ENCODE assay signal across 12 mouse cellular contexts in genomic region chr3:90451396-90452095, GRCm38 (mm10). TPM values are rescaled to one million over a fixed set of nuclear protein-coding genes. Genes with fewer than 3 reads are reported as not detected.
DNase-seq lines count a peak whose midpoint lies in the region; ATAC-seq and TF ChIP-seq lines count a peak whose summit lies in the region.
"Had no signal": no experiment of that assay in that cellular context is flagged by ENCODE, and none has a peak within 500 bp of the region (broad histone marks: within the 10 kb centered on the region; RNA-seq: fewer than 3 reads in every experiment).

No protein-coding gene starts in this region.

- ATAC-seq in lung, postnatal 0 days = no peak
- peak; percentile 63 for ATAC-seq in liver, embryonic 12.5 days

- intact Hi-C loops in heart, adult 2 months (cut with DNase I) = no loop called here

- peaks cover 25% of the 10 kb centered on the region for H3K4me1 ChIP-seq in heart, embryonic 10.5 days
- H3K4me1 ChIP-seq in heart, adult 2 months (ENCODE audit: control insufficient read depth, insufficient read depth, low read length) = peaks cover 13% of the 10 kb centered on the region
- H3K4me1 ChIP-seq in lung, postnatal 0 days (ENCODE audit: insufficient read depth, low read depth, low read length) = peaks cover 6% of the 10 kb centered on the region; the same call in 1 of the 2 replicates
- peaks cover 22% of the 10 kb centered on the region for H3K4me1 ChIP-seq in liver, embryonic 12.5 days

- no peak for TF ChIP-seq CTCF in heart, adult 2 months (IDR thresholded peaks at IDR 0.05)
- TF ChIP-seq CTCF in lung, postnatal 0 days (IDR thresholded peaks at IDR 0.05) = no peak

- H3K36me3 ChIP-seq in heart, embryonic 10.5 days = peaks cover 4% of the 10 kb centered on the region; the same call in 1 of the 2 replicates
- H3K36me3 ChIP-seq in heart, adult 2 months (ENCODE audit: control insufficient read depth, insufficient read depth, low read length) = no peaks in the 10 kb centered on the region
- 0 out of 2 replicates have a peak, but pooled peaks cover 4% of the 10 kb centered on the region for H3K36me3 ChIP-seq in lung, postnatal 0 days (ENCODE audit: insufficient read depth, low read length)
- no peaks in the 10 kb centered on the region for H3K36me3 ChIP-seq in liver, embryonic 12.5 days
- H3K36me3 ChIP-seq: midbrain, embryonic 12.5 days had no signal

- TF ChIP-seq EP300 in heart, adult 2 months (IDR thresholded peaks at IDR 0.05; ENCODE audit: insufficient read depth, low read depth, low read length) = no peak
- no peak for TF ChIP-seq EP300 in lung, postnatal 0 days (IDR thresholded peaks at IDR 0.05)

- WGBS in heart, embryonic 10.5 days = 39% methylated on average over 10 of the region's 10 CpGs
- WGBS in heart, adult 2 months = 33% methylated on average over 10 of the region's 10 CpGs
- 28% methylated on average over 10 of the region's 10 CpGs for WGBS in lung, postnatal 0 days
- 39% methylated on average over 10 of the region's 10 CpGs for WGBS in liver, embryonic 12.5 days (ENCODE audit: insufficient replicate concordance)

- H3K9me3 ChIP-seq in heart, embryonic 10.5 days = no peaks in the 10 kb centered on the region
- H3K9me3 ChIP-seq in lung, postnatal 0 days (ENCODE audit: low read length) = no peaks in the 10 kb centered on the region
- H3K9me3 ChIP-seq in liver, embryonic 12.5 days (replicated peaks) = no peaks in the 10 kb centered on the region
- H3K9me3 ChIP-seq: midbrain, embryonic 12.5 days had no signal

- H3K4me2 ChIP-seq in lung, postnatal 0 days (replicated peaks; ENCODE audit: low read depth, low read length) = 0 out of 2 replicates have a peak overlapping the region, but pooled peaks have one; percentile 11
- H3K4me2 ChIP-seq in liver, embryonic 12.5 days = peak overlapping the region; percentile 56
- H3K4me2 ChIP-seq: midbrain, embryonic 12.5 days had no signal

- H3K9ac ChIP-seq in heart, adult 2 months (ENCODE audit: low read depth, low read length) = no peak overlapping the region
- H3K9ac ChIP-seq in lung, postnatal 0 days (replicated peaks; ENCODE audit: low read depth) = no peak overlapping the region
- H3K9ac ChIP-seq in liver, embryonic 12.5 days = no peak overlapping the region
- H3K9ac ChIP-seq: midbrain, embryonic 12.5 days had no signal

- H3K27ac ChIP-seq in heart, embryonic 10.5 days = peak overlapping the region; percentile 77
- H3K27ac ChIP-seq in heart, adult 2 months = no peak overlapping the region; the same call in 1 of the 2 replicates
- peak overlapping the region; percentile 43; the same call in 1 of the 2 replicates for H3K27ac ChIP-seq in lung, postnatal 0 days (ENCODE audit: low read length)
- 0 out of 2 replicates have a peak overlapping the region, but pooled peaks have one; percentile 12 for H3K27ac ChIP-seq in liver, embryonic 12.5 days
- H3K27ac ChIP-seq: midbrain, embryonic 12.5 days had no signal

- H3K79me2 ChIP-seq in heart, adult 2 months (replicated peaks; ENCODE audit: control insufficient read depth, insufficient read depth, low read length) = no peaks in the 10 kb centered on the region

- no peak for TF ChIP-seq POLR2A in heart, adult 2 months (IDR thresholded peaks at IDR 0.05; ENCODE audit: insufficient read depth, low read depth, low read length)

- no peaks in the 10 kb centered on the region for H3K27me3 ChIP-seq in heart, embryonic 10.5 days (ENCODE audit: insufficient read depth, poor library complexity, severe bottlenecking)
- no peaks in the 10 kb centered on the region for H3K27me3 ChIP-seq in heart, adult 2 months (ENCODE audit: control insufficient read depth, insufficient read depth, low read length)
- H3K27me3 ChIP-seq in lung, postnatal 0 days (replicated peaks; ENCODE audit: insufficient read depth, low read length) = no peaks in the 10 kb centered on the region
- H3K27me3 ChIP-seq in liver, embryonic 12.5 days (replicated peaks) = peaks cover 12% of the 10 kb centered on the region; the same call in 1 of the 2 replicates
- H3K27me3 ChIP-seq: CH12.LX had no signal

- H3K4me3 ChIP-seq in heart, embryonic 10.5 days = peak overlapping the region; percentile 40
- no peak overlapping the region for H3K4me3 ChIP-seq in heart, adult 2 months
- no peak overlapping the region for H3K4me3 ChIP-seq in lung, postnatal 0 days (ENCODE audit: low read depth, low read length)
- H3K4me3 ChIP-seq in liver, embryonic 12.5 days = peak overlapping the region; percentile 31
- H3K4me3 ChIP-seq: midbrain, embryonic 12.5 days had no signal

- no peak for DNase-seq in heart, embryonic 10.5 days (ENCODE audit: low spot score)
- DNase-seq in heart, adult 2 months = no peak
- peak; percentile 46 for DNase-seq in lung, postnatal 0 days (ENCODE audit: low spot score)
- no peak for DNase-seq in lung, postnatal 25 days (ENCODE audit: low spot score)
- peak; percentile 43 for DNase-seq in embryo, embryonic 10.5 days (ENCODE audit: low spot score)
- DNase-seq in urinary bladder, adult 18-20 months (ENCODE audit: low spot score in 2 of 2) = no peak
- DNase-seq in spleen, postnatal 10 days (ENCODE audit: low spot score in 2 of 2) = no peak
- DNase-seq: cerebellum, postnatal 10 days; heart, postnatal 14 days had no signal

RNA-seq across cellular contexts. Expression of gene Npr1, which starts 14.1 kb away (rescaled TPM):
- 7.1 and 8.7 TPM in 2 replicates for polyA plus RNA-seq in heart, embryonic 10.5 days (2016; fragmentation: Nextera tagmentation; extraction: Ambion mirVana)
- 10 to 100 TPM; 16.1 to 16.3 TPM for total RNA-seq in heart, adult 2 months (2021)
- polyA plus RNA-seq in heart, adult 2 months (2012; rRNA removed) = 35.0 and 47.5 TPM in 2 replicates
- 30.0 and 35.8 TPM in 2 replicates for polyA plus RNA-seq in lung, postnatal 0 days (2015; fragmentation: Nextera tagmentation; extraction: Ambion mirVana)
- polyA plus RNA-seq in liver, embryonic 12.5 days (2016; fragmentation: Nextera tagmentation; extraction: Ambion mirVana) = 5.1 and 5.3 TPM in 2 replicates

RNA-seq across cellular contexts. Expression of gene Ints3, which starts 18.1 kb away (rescaled TPM):
- 31.0 and 36.7 TPM in 2 replicates for polyA plus RNA-seq in heart, embryonic 10.5 days (2016; fragmentation: Nextera tagmentation; extraction: Ambion mirVana)
- total RNA-seq in heart, adult 2 months (2021) = 10 to 100 TPM; 22.9 to 26.3 TPM
- 15.2 and 21.8 TPM in 2 replicates for polyA plus RNA-seq in heart, adult 2 months (2012; rRNA removed)
- 10.6 and 13.9 TPM in 2 replicates for polyA plus RNA-seq in lung, postnatal 0 days (2015; fragmentation: Nextera tagmentation; extraction: Ambion mirVana)
- 20.8 and 21.4 TPM in 2 replicates for polyA plus RNA-seq in liver, embryonic 12.5 days (2016; fragmentation: Nextera tagmentation; extraction: Ambion mirVana)

RNA-seq across cellular contexts. Expression of gene Ilf2, which starts 24.4 kb away (rescaled TPM):
- 149 and 215 TPM in 2 replicates for polyA plus RNA-seq in heart, embryonic 10.5 days (2016; fragmentation: Nextera tagmentation; extraction: Ambion mirVana)
- total RNA-seq in heart, adult 2 months (2021) = 10 to 100 TPM; 30.6 to 32.2 TPM
- 13.9 and 24.9 TPM in 2 replicates for polyA plus RNA-seq in heart, adult 2 months (2012; rRNA removed)
- polyA plus RNA-seq in lung, postnatal 0 days (2015; fragmentation: Nextera tagmentation; extraction: Ambion mirVana) = 58.4 and 65.8 TPM in 2 replicates
- 100 and 103 TPM in 2 replicates for polyA plus RNA-seq in liver, embryonic 12.5 days (2016; fragmentation: Nextera tagmentation; extraction: Ambion mirVana)

RNA-seq across cellular contexts. Expression of gene Snapin, which starts 39.3 kb away (rescaled TPM):
- polyA plus RNA-seq in heart, embryonic 10.5 days (2016; fragmentation: Nextera tagmentation; extraction: Ambion mirVana) = 71.7 and 74.4 TPM in 2 replicates
- total RNA-seq in heart, adult 2 months (2021) = 10 to 100 TPM; 60.0 to 71.3 TPM
- 50.7 and 89.1 TPM in 2 replicates for polyA plus RNA-seq in heart, adult 2 months (2012; rRNA removed)
- polyA plus RNA-seq in lung, postnatal 0 days (2015; fragmentation: Nextera tagmentation; extraction: Ambion mirVana) = 97.9 and 101 TPM in 2 replicates
- polyA plus RNA-seq in liver, embryonic 12.5 days (2016; fragmentation: Nextera tagmentation; extraction: Ambion mirVana) = 24.2 and 27.0 TPM in 2 replicates

RNA-seq across cellular contexts. Expression of gene Chtop, which starts 57.8 kb away (rescaled TPM):
- polyA plus RNA-seq in heart, embryonic 10.5 days (2016; fragmentation: Nextera tagmentation; extraction: Ambion mirVana) = 120 and 136 TPM in 2 replicates
- 10 to 100 TPM; 90.0 to 93.0 TPM for total RNA-seq in heart, adult 2 months (2021)
- 30.4 and 51.4 TPM in 2 replicates for polyA plus RNA-seq in heart, adult 2 months (2012; rRNA removed)
- 85.8 and 87.8 TPM in 2 replicates for polyA plus RNA-seq in lung, postnatal 0 days (2015; fragmentation: Nextera tagmentation; extraction: Ambion mirVana)
- polyA plus RNA-seq in liver, embryonic 12.5 days (2016; fragmentation: Nextera tagmentation; extraction: Ambion mirVana) = 85.7 and 88.1 TPM in 2 replicates

Comparison
In these comparisons a context has a peak if more than half of its experiments do, and no peak if none do; other contexts are left out.
1. DNase-seq: peak in lung, postnatal 0 days (single experiment) and embryo, embryonic 10.5 days (single experiment); none in heart, embryonic 10.5 days (single experiment), heart, adult 2 months (0 of 2), lung, postnatal 25 days (single experiment), urinary bladder, adult 18-20 months (0 of 2) and spleen, postnatal 10 days (0 of 2).
2. H3K4me3 ChIP-seq: peak in heart, embryonic 10.5 days (single experiment) and liver, embryonic 12.5 days (single experiment); none in heart, adult 2 months (single experiment) and lung, postnatal 0 days (single experiment).